Mouse (Mus musculus): ENCODE data around the gene Slc25a27. TPM values are rescaled to one million over a fixed set of nuclear protein-coding genes. Genes with fewer than 3 reads are reported as not detected.

The Slc25a27 gene
- polyA plus RNA-seq (2014; fragmentation: Illumina TruSeq; extraction: RNeasy Lipid Tissue Mini Kit (QIAGEN cat#74804); ENCODE audit: low read depth, low replicate concordance) = 3.8 TPM

GRCm38 (mm10) chr17:43666576-43667289 is at the start of gene Slc25a27:
Gene Slc25a27, minus strand, starts transcription at chr17:43667214.

GRCm38 (mm10) chr17:43667290-43667843 is 353 bp upstream of the Slc25a27 start, which contains the start of gene Cyp39a1:
Gene Cyp39a1, plus strand, starts transcription at chr17:43667425.

GRCm38 (mm10) chr17:43629496-43630426 is 37.3 kb downstream of the Slc25a27 start, which contains the start of gene Tdrd6:
Gene Tdrd6, minus strand, starts transcription at chr17:43630299.

Other genes starting within 250 kb of the Slc25a27 start
- not detected for gene Mep1a, start 164.4 kb downstream of the Slc25a27 start, polyA plus RNA-seq (2014; fragmentation: Illumina TruSeq; extraction: RNeasy Lipid Tissue Mini Kit (QIAGEN cat#74804); ENCODE audit: low read depth, low replicate concordance)
- not detected for gene Ankrd66, start 123.6 kb downstream of the Slc25a27 start, polyA plus RNA-seq (2014; fragmentation: Illumina TruSeq; extraction: RNeasy Lipid Tissue Mini Kit (QIAGEN cat#74804); ENCODE audit: low read depth, low replicate concordance)
- 43.1 TPM for gene Pla2g7, start 99.1 kb downstream of the Slc25a27 start, polyA plus RNA-seq (2014; fragmentation: Illumina TruSeq; extraction: RNeasy Lipid Tissue Mini Kit (QIAGEN cat#74804); ENCODE audit: low read depth, low replicate concordance)
- not detected for gene Tdrd6, start 36.9 kb downstream of the Slc25a27 start, polyA plus RNA-seq (2014; fragmentation: Illumina TruSeq; extraction: RNeasy Lipid Tissue Mini Kit (QIAGEN cat#74804); ENCODE audit: low read depth, low replicate concordance)
- 13.9 TPM for gene Cyp39a1, start 211 bp upstream of the Slc25a27 start, polyA plus RNA-seq (2014; fragmentation: Illumina TruSeq; extraction: RNeasy Lipid Tissue Mini Kit (QIAGEN cat#74804); ENCODE audit: low read depth, low replicate concordance)
- gene Rcan2, start 134.1 kb upstream of the Slc25a27 start, polyA plus RNA-seq (2014; fragmentation: Illumina TruSeq; extraction: RNeasy Lipid Tissue Mini Kit (QIAGEN cat#74804); ENCODE audit: low read depth, low replicate concordance) = 20.6 TPM